Mouse (Mus musculus) urinary bladder, postnatal 36 days (tissue): ENCODE results near the gene Cpsf4.
A peak's percentile ranks its signal among the peaks of the same experiment; 100 is the strongest.
"Not testable (repeated sequence)": the region's sequence is repeated elsewhere in the genome, so short reads cannot be mapped to it uniquely, and the experiment has no call there.

ENCODE experiments used
- DNase-seq, 2 experiments: peaks; one replicate each; pipeline ENCODE4 v3.0.0; 2022; ENCODE audit warnings: low spot score in 2 of 2, mixed read lengths in 1 of 2

Cpsf4 gene

DNA sequence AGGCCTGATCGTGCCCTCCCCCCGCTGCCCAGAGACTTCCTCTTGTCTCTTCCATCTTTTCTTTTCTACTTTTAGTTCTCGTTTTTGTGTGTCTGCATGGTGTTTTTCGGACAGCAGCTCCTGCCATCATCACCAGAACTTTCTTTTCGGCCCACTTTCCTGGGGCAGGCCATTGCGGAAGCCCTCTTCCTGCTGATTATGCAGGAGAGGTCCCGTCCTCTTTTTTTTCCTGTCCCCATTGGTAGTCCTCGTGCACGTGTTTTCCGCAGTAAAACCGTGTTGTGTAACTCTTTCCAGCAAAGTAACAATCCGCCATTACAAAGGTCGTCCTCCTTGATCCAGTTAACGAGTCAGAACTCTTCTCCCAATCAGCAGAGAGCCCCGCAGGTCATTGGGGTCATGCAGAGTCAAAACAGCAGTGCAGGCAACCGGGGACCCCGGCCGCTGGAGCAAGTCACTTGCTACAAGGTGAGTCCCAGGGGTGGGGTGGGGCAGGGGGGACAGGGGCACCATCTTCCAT lies 11.5 kb downstream of the Cpsf4 start:
- no peak for DNase-seq

DNA sequence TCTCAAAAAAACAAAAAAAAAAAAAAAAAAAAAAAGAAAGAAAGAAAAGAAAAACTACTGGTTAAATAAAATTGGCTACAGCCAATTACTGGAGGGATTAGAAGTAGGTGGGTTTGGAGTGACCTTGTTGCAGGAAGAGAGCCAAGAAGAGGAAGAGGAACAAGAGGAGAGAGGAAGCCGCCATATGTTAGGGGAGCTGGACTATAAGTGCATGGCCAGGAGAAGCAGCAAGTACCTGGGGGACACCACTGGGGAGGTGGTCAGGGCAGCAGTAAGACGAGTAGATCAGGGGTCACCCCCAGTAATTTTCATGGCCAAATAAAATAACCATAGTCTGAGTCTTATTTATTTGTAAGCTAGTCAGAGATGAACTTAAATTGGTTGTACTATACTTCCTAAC lies 18.2 kb downstream of the Cpsf4 start:
- DNase-seq, result no peak

DNA sequence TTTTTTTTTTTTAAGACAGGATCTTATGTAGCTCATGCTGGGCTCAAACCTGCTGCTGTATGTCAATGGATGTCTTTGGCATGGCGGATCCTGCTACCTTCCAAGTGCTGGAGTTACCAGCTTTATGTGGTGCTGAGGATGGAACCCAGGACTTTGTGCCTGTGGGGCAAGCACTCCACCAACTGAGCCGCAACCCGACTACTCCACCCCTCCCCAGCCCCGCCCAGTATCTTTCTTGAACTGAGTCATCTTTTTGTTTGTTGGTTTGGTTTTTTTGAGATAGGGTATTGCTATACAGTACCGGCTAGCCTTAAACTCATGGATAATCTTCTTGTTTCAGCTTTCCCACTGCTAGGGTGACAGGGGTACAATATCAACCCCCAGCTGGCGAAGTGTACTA lies 22.4 kb downstream of the Cpsf4 start:
- DNase-seq, result no peak

DNA sequence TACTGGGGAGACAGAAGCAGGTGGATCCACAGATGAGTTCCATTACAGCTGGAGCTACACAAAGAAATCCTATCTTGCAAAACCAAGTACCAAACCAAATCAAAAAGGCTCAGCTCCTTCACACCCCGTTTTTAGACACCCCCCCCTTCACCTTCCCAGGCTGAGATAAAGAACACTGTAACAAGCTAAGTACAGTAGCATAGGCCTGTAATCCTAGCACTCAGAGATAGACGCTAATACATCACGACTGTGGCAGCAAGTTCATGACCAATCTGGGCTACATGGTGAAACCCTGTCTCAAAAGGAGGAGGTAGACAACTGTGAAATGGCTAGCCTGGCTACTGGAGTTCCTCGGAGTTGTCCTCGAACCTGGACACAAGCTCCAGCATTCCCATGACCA lies 23.4 kb downstream of the Cpsf4 start:
- DNase-seq, result no peak

DNA sequence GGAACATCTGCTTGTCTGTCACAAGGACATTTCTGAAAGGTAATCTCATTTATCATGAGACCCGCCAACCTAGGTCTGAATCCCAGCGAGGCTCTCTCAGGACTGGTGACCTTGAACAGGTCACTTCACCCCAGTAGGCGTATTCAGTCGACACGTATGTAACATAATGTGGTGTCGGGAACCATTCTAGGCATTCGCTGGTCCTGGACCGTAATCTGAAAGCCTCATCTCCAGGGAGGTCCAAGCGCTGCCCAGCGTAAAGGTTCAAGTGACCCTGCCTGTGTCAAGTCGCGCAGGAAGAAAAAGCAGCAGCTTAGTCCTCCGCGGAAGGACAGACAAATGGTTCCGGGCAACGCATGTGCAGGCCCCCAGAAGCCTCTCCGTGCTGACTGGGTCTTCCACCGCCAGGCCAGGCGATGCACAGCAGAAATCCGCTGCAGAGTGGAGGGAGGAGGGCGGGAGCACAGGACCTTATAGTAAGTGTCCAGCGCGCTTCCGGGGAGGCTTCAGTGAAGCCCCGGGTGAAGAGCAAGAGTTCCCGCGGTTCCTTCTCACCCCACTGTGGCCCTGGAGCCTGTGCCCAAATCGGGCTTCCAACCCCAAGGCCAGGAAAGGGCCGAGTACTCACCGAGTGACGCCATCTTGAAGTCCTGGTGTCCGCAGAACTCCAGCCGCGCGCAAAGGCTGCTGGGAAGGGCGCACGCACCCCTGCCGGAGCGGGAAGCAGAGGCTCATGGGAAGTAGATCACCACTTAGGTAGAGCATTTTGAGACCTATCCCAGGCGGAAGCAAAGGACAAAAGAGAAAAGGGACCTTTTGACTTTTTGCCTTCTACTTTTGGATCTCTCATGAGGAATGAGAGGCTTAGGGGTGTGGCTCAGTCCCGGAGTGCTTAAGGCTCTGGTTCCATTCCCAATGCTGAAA lies 24.1 kb downstream of the Cpsf4 start:
- DNase-seq, result peak; percentile 82 to 91

DNA sequence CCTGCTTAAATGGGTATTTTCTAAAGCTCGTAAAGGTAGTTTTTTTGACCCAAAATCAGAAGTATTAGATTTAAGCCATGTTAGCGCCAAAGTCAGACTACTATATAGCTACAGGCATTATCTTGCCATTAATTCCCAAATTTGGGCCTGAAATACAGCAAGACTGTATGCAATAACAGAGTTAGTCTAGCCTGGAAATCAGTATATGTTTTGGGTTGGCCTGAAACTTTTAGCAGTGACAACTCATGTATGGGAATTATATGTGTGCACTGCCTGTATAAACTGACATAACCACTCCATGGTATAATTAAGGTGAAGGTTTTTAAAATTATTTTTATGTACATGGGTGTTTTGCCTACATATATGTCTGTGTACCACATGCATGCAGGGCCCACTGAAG lies 24.9 kb downstream of the Cpsf4 start, which contains the start of gene Atp5j2:
TSS of gene Atp5j2 (minus strand) at position 101 of the 400 bp plus-strand sequence.
- no peak for DNase-seq

DNA sequence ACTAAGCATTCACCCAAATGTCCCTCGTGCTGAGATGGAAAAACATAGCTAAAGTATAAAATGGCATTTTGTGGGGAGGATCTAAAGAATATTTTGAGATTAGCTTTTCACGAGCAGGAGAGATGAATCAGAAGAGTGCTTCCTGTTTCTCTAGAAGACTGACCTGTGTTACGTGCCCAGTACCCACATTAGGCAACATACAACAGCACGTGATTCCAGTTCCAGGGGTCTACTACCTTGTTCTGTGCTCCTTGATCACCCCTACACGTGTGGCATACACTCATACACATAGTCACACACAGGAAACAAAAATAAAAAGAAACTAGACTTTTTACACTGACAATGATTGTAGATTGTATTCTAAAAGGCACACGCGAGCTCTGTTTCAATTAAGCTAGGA lies 33.4 kb downstream of the Cpsf4 start:
- DNase-seq, result no peak

DNA sequence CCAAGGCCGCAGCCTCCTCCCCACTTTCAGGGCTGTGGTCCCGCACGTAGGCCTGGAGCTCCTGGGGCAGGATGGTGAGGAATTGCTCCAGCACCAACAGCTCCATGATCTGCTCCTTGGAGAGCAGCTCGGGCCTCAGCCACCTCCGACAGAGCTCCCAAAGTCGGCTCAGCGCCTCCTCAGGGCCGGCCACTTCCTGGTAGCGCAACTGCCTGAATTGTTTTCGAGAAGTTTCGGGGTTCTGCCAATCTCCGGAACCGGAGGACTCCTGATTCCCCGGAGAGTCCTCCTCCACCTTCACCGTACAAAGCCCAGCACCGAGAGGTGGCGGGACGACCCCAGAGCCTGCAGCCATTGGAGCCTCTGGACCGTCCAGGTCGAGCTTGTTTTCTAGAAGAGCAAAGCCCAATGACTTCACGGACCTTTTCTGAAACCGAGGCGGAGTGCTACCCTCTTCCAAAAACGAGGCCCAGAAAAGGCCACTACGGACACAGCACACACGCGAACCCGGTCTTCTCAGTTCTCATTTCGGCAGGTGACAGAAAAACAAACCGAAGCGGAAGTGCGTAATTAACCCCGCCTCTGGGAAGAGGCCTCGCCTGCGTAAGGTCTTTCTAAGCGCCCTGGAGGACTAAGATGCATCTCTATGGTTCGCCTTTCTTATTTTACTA lies 34.4 kb downstream of the Cpsf4 start, which contains the start of gene Zkscan14:
TSS of gene Zkscan14 (minus strand) at position 548 of the 671 bp plus-strand sequence.
- peak; percentile 46 to 74 for DNase-seq

DNA sequence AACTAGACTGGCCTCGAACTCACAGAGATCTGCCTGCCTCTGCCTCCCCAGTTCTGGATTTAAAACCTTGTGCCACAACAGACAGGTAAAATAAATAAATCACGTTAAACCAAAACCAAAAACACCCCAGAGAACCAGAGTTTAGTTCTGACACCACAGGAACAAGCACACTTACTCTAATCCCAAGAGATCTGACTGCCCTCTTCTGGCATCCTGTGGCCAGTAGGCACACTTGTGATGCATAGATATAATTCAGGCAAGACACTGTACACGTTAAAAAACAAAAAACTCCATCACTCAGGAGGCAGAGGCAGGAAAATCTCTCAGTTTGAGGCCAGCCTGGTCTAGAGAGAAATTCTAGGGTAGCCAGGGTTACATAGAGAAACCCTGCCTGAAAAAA lies 35.4 kb downstream of the Cpsf4 start:
- DNase-seq, result no peak

DNA sequence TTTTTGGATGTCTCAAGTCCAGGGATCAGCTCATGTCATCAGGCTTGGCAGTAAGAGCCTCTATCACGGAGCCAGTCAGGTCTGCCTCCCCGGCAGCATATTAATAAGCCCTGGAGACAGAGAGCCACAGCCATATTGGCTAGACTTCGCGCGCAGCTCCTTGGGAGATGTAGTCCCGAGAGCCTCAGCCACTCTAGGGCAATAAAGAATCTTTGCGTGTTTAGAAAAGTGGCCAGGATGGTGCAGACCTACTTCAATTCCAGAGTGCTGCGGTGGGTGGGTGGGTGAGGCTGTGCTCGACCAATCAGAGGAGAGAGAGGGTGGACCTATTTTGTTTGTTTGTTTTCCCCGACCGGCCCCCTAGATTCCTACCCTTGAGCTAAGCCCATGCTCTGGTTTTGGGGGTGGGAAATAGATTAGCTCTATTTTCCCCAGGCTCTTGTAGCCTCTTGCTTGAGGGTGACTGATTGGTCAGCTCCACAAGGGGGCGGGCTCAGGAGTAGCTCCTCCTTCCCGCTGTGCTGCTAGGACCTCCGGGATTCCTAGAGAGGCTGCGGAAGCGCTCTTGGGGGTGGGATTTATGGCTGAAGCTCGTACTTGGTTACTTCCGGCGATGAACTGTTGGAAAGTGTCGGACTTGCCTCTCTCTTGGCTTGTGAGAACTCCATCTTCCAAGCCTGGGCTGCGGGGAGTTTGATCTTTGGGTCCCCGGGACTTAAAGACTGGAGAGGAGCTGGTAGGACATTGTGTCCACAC lies 37.1 kb downstream of the Cpsf4 start, which contains the start of gene Zkscan5:
TSS of gene Zkscan5 (plus strand) at position 627 of the 756 bp plus-strand sequence.
- DNase-seq, result peak; percentile 94 to 98

DNA sequence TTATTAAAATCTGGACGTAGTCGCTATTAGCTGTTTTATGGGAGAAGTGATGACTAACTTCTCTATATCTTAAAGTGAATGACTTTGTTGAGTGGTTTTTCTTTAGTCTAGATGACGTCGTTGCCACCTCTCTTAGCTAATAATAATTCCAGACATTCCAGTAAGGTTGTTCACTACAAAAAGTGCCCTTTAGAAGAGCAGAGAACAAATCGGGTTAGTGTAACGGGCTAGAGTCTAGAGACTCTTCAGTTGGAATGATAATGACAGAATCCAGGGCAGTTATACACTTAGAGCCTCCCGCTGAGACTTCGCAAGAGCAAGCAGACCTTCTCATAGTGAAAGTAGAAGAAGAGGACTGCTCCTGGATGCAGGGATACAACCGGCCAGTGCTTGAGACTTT lies 38.0 kb downstream of the Cpsf4 start:
- no peak for DNase-seq

DNA sequence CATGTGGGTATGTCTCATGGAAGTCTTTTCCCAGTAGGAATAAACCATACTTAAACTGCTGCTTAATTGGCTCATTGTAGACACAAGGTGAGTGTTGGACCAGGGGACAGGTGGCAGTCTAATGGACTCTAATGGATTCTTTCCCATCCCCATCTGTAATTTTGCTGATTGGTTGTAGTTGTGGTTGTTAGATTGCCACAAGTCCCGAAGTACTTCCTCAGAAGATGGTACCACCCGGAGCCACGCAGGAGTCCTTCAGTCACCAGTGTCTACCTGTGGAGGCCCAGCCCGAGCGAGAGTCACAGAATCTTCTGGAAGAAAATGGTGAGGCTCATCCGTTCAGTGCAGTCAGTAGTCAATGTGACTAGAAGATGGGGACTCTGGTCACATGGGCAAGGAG lies 40.4 kb downstream of the Cpsf4 start:
- DNase-seq, result no peak

DNA sequence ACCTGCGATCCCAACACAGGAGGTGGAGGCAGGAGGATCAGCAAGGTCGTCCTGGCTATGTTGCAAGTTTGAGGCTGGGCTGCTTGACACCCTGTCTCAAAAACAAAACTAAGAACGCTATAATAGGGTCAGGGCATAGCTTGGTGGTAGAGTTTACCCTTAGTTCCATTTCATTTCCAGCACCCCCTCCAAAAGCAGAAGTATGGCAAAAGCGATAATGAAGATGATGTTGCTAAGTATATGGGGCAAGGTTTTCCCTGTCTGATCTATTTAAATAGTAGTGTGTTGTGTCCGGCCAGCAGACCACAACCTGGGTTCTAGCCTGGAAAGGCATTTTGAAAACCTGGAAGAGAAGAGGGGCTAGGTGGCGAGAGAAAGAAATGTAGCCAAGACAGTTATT lies 40.9 kb downstream of the Cpsf4 start:
- no peak for DNase-seq

DNA sequence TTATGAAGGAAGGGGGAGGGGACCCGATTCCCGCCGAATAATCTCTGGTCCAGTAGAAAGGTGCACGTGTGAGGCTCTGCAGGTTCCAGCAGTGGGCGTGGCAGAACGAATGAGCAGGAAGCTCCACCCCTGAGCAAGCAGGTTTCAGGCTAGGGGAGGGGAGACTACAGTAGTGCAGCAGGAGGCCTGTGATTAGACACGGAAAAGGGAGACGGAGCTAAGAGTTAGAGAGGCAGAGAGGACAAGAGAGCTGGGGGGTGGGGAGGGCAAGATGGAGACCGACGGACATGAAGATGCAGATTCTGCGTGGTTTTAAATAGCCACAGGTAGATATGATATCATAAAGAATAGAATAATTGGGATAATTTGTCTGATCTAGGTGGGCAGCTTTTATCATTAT lies 41.4 kb downstream of the Cpsf4 start:
- DNase-seq, result not testable (repeated sequence)

DNA sequence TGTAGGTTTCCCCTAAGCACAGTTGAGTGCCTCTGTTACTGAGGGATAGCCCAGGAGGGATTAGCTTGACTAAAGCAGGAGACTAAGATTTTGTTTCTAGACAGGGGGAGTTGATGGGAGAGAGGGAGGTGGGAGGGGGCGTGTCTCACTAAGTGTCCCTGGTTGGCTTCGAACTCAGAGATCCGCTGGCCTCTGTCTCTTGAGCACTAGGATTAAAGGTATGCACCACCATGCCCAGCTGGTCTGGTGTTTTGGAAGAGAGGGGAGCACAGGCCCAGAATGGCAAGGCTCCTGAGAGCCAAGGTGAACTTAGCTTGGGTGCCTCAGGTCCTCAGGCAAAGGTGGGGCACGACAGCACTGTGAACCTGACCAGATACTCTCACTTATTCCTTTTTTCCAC lies 44.3 kb downstream of the Cpsf4 start:
- DNase-seq, result no peak

DNA sequence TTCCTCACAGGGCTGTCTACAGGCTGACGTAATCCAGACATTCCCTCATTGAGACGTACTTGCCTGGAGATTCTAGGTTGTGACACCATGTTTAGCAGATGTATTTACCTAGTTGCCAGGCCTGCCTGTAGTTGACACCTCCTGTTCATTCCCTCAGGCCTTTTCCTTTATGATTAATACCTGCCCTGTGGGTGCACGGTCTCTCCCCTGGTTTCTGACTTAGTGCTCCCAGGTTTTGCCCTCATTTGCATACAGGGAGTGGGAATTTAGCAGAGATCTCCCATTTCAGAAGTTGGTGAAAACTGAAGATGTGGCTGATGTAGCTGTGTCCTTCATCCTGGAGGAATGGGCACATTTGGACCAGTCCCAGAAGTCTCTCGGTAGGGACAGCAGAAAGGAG lies 45.2 kb downstream of the Cpsf4 start:
- no peak for DNase-seq

DNA sequence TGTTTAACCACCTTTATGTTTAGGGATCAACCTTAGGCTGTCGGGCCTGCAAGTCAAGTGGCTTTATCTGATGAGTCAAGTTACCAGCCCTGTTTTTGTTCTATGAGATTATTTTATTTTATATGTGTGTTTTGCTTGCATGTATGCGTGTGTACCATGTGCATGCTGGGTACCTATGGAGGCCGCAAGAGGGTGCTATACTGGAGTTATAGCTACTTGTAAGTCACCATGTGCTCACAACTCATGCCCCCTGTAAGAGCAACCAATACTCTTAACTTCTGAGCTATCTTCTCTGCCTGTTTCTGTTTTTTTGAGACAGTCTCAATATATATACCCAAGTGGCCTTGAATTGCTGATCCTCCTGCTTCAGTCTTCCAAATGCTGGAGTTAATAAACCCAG lies 46.5 kb downstream of the Cpsf4 start:
- no peak for DNase-seq

DNA sequence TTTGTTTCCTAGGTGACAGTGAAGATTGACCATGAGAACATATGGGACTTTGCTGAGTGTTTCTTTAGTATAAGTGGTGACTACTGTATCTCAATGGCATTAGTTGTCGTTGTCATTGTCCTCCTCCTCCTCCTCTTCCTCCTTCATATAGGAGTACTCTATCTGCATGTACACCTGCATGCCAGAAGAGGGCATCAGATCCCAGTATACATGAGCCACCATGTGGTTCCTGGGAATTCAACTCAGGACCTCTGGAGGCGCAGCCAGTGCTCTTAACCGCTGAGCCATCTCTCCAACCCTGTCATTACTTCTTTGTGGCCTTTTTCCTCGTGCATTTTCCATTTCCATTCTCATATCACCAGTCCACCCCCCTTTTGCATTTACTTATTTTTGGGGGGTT lies 47.7 kb downstream of the Cpsf4 start:
- DNase-seq, result no peak

DNA sequence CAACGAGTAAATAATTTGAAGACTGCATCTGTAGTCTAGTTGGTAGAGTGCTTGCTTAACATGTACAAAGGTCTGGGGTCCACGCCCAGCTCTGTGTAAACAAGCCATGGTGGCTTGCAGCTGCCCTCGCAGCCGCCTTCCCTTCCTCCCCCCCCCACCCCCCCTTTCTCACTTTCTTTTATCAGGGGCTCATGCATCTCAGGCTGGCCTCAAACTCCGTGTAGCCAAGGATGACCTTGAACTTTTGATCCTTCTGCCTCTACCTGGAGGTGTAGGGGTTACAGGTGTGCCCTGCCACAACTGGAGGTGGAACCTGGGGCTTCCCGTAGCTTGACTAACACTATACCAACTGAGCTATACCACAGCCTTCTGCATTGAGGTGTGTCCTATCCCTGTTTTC lies 50.7 kb downstream of the Cpsf4 start:
- no peak for DNase-seq

DNA sequence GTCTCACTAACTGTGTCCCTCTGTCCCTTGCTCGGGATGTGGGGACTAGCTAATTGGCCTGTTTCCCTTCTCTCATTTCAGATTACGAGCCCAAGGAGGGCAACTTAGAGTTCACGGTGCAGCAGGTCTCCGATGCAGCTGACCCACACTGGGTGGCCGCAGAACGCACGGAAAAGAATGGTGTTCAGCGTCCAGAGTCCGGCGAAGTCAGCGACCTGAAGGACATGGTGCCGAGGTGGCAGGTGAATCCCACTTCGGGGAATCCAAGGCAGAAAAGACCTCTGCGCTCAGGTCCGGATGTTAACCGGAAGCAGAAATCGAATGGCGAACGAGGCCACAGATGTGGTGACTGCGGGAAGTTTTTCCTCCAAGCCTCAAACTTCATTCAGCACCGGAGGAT lies 51.2 kb downstream of the Cpsf4 start:
- no peak for DNase-seq

DNA sequence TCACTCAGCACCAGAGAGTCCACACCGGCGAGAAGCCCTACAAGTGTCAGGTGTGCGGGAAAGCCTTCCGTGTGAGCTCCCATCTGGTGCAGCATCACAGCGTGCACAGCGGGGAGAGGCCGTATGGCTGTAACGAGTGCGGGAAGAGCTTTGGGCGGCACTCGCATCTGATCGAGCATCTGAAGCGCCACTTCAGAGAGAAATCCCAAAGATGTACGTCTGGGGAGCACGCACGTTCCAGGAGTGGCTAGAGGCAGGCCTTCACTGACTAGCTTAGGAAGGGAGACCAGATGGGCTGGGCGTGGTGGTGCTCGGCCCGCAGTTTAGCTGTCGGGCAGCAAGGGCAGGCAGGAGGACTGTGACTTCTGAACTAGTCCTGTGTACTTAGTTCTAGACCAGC lies 51.7 kb downstream of the Cpsf4 start:
- no peak for DNase-seq

DNA sequence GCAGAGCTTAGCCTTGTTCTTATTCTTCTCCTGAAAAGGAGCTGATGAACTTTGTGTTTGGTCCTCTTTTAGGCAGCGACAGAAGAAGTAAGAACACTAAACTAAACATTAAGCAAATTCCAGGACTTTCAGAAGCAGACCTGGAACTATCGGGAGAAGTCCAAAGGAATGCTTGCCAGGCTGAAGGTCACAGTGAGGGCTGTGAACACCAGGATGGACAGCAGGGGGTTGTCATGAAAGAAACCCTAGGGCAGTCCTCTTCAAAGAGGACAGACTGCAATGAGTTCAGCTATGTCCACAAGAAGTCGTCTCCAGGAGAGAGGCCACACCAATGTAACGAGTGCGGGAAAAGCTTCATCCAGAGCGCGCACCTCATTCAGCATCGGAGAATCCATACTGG lies 53.0 kb downstream of the Cpsf4 start:
- DNase-seq, result no peak
